Mouse (Mus musculus) ES-Bruce4 (cell line): ENCODE measurements around the gene Prrc2b.

ENCODE experiments used
- CTCF ChIP-seq: IDR thresholded peaks from one replicate; pipeline ENCODE4 v1.8.1; 2011; ENCODE audit warnings: low read depth, low read length
- EP300 ChIP-seq: IDR thresholded peaks from 2 replicates; pipeline ENCODE4 v1.6.1; 2011; ENCODE audit warnings: low read depth, low read length; ENCODE audit not compliant: insufficient read depth
- POLR2A ChIP-seq: IDR thresholded peaks from one replicate; pipeline ENCODE4 v1.8.1; 2011; ENCODE audit warnings: low read length; ENCODE audit not compliant: insufficient read depth

GRCm38 (mm10) chr2:32139377-32139776 lies 11.5 kb upstream of the Prrc2b start:
- TF ChIP-seq CTCF (no peak), POLR2A (no peak), EP300 (no peak)
